Mouse (Mus musculus) liver, embryonic 14.5 days (tissue): ENCODE measurements around the gene Fam19a4. TPM values are rescaled to one million over a fixed set of nuclear protein-coding genes. Genes with fewer than 3 reads are reported as not detected.

Experiments used
- ATAC-seq: fragments of 200-750 bp; cut with Nextera tagmentation; 2 replicates; pipeline ENCODE4 v1.8.0; 2017; ENCODE audit warnings: moderate number of reproducible peaks, mild to moderate bottlenecking, moderate library complexity; ENCODE audit not compliant: insufficient read depth
- DNase-seq, 3 experiments: peaks; one replicate each; pipeline ENCODE4 v3.0.0-alpha.2; 2012 to 2013; ENCODE audit warnings: low read depth in 3 of 3, low spot score in 3 of 3
- H3K27ac ChIP-seq: fragments of 300-500 bp; sonication (generic); 2 replicates; pipeline ENCODE4 v1.5.1; 2014; ENCODE audit warnings: moderate library complexity, mild to moderate bottlenecking, control low read depth, inconsistent platforms
- H3K27me3 ChIP-seq: fragments of 300-500 bp; sonication (generic); 2 replicates; pipeline ENCODE4 v1.6.1; 2014; ENCODE audit warnings: mild to moderate bottlenecking, low read length, moderate library complexity; ENCODE audit not compliant: control insufficient read depth, insufficient read depth
- H3K36me3 ChIP-seq: fragments of 300-500 bp; sonication (generic); replicated peaks from 2 replicates; pipeline ENCODE4 v1.6.1; 2014; ENCODE audit warnings: low read depth; ENCODE audit not compliant: control insufficient read depth, insufficient read depth
- H3K4me1 ChIP-seq, 2 experiments: fragments of 200-500 bp in 1 of 2; fragments of 300-500 bp in 1 of 2; sonication (generic) in 1 of 2; replicated peaks; 2 replicates each; pipeline ENCODE4 v1.6.1; 2012 to 2014; ENCODE audit warnings: antibody characterized with exemption in 1 of 2, inconsistent platforms in 1 of 2, low read length in 1 of 2; ENCODE audit not compliant: control insufficient read depth in 2 of 2, insufficient read depth in 2 of 2
- H3K4me2 ChIP-seq: fragments of 300-500 bp; sonication (generic); 2 replicates; pipeline ENCODE4 v1.6.1; 2014; ENCODE audit warnings: low read depth, mild to moderate bottlenecking, control low read depth, moderate library complexity
- H3K4me3 ChIP-seq, 2 experiments: fragments of 200-500 bp in 1 of 2; fragments of 300-500 bp in 1 of 2; sonication (generic) in 1 of 2; 2 replicates each; pipeline ENCODE4 v1.5.1; 2012 to 2014; ENCODE audit warnings: low read depth in 2 of 2, low read length in 2 of 2, mild to moderate bottlenecking in 2 of 2, control low read depth in 1 of 2, inconsistent platforms in 1 of 2, moderate library complexity in 1 of 2; ENCODE audit not compliant: insufficient read depth in 1 of 2
- H3K9ac ChIP-seq: fragments of 300-500 bp; sonication (generic); replicated peaks from 2 replicates; pipeline ENCODE4 v1.6.1; 2014; ENCODE audit warnings: mild to moderate bottlenecking, control low read depth, moderate library complexity
- H3K9me3 ChIP-seq: fragments of 300-500 bp; sonication (generic); 2 replicates; pipeline ENCODE4 v1.6.1; 2016; ENCODE audit warnings: low read length, mixed read lengths; ENCODE audit not compliant: control insufficient read depth
- CTCF ChIP-seq: IDR thresholded peaks from 2 replicates; pipeline ENCODE4 v1.5.1; 2016; ENCODE audit warnings: antibody characterized with exemption, low read depth, control low read depth
- EP300 ChIP-seq: IDR thresholded peaks from 2 replicates; pipeline ENCODE4 v1.6.1; 2016; ENCODE audit warnings: antibody characterized with exemption, low read depth
- WGBS: fragments of 180-500 bp; shearing (Covaris S2); extraction: QIAGEN DNeasy Blood & Tissue Kit; methylation state at CpG from one replicate; pipeline ENCODE4 v1.1.7; 2014; ENCODE audit not compliant: insufficient replicate concordance; 5-methylcytosine and 5-hydroxymethylcytosine counted together
- polyA plus RNA-seq, 2 experiments: library from polyadenylated mRNA; depleted of rRNA in 1 of 2; stranded (reverse) in 1 of 2; unstranded in 1 of 2; fragments of >200 nt; fragmentation: Nextera tagmentation in 1 of 2; extraction: Ambion mirVana in 1 of 2; gene quantifications; 2 replicates each; pipeline versions ENCODE4 v1.2.1 to v1.2.3; 2012 to 2014

Fam19a4 gene
- polyA plus RNA-seq, 2 experiments = 0.04 TPM; not detected in 1

DNA sequence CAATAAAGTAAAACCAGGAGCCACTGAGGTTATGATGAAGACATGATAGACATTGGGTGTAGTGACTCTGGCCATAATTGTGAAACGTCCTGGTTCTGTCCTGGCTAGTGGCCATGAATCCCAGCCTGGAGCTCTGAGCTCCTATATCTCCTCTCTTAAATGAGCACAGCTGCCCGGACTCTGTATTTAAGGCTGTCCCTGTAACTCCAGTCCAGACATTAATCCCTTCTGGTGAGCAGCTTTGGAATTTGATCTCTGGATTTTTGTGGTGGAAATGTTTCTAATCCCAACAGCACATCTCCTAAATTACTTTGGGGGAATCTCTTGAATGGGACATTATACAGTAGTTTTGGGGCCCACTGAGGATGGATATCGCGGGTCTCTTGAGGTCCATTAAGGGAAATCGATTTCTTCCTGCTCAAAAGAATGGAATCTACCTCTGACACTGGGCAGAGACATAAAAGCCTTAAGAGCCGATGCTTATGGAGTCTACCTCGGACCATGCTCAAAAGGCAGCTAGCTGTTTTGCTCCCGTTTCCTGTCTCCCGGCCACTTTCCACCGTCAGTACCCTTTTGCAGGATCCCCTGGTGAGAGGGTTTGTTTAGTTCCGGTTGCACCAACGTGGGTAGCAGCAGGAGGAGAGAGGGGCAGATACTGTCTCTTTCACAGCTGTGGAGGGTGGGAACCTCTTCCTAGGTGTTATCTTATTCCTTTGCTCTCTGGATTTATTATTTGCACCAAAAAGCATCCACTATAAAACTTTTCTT, 41.2 kb upstream of the Fam19a4 start:
- no peak overlapping the region for H3K4me3 ChIP-seq
- H3K36me3 ChIP-seq = no peaks in the 10 kb centered on the region
- no peaks in the 10 kb centered on the region for H3K27me3 ChIP-seq
- H3K4me2 ChIP-seq = no peak overlapping the region
- TF ChIP-seq EP300 = no peak
- TF ChIP-seq CTCF = no peak
- 16% methylated on average over 12 of the region's 12 CpGs for WGBS
- no peak overlapping the region for H3K27ac ChIP-seq
- H3K4me1 ChIP-seq = no peaks in the 10 kb centered on the region
- H3K9me3 ChIP-seq = no peaks in the 10 kb centered on the region
- ATAC-seq (no peak), DNase-seq (no peak)
- H3K9ac ChIP-seq = no peak overlapping the region

DNA sequence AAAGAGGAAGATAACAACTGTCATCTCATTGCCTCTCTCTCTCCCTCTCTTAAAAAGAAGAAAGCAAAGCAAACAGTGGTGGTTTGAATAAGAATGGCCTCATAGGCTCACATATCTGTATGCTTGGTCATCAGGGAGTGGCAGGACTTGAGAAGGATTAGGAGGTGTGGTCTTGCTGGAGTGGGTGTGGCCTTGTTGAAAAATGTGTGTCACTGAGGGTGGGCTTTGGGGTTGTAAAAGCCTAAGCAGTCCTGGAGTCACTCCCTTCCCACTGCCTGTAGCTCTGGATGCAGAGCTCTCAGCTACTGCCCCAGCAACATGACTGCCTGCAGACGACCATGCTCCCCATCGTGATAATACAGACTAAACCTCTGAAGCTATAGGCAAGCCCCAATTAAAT, 22.1 kb upstream of the Fam19a4 start:
- DNase-seq (no peak), ATAC-seq (no peak)
- Histone ChIP-seq H3K9me3 (no peaks in the 10 kb centered on the region), H3K4me3 (no peak overlapping the region), H3K4me2 (no peak overlapping the region), H3K27me3 (no peaks in the 10 kb centered on the region), H3K4me1 (no peaks in the 10 kb centered on the region), H3K9ac (no peak overlapping the region), H3K27ac (no peak overlapping the region), H3K36me3 (no peaks in the 10 kb centered on the region)
- WGBS = 75% methylated on average over 2 of the region's 2 CpGs
- TF ChIP-seq EP300 (no peak), CTCF (no peak)

DNA sequence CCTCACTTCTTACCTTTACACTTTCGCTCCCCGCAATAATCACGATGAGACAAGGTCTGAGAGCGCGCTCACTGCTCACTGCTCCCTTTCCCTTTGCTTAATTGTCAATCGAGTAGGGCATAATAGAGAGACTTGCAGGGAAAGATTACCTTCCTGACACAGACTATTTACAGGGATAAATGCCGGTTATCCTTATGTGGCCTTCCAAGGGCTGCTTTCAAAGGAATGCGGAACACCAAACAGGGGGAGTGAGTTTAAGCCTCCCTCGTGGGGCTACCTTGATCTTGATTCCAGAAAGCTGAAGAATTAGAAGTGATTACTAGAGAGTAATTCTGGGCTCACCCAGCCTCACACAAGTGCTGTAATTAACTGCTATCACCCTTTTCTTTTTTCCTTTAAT, 19.8 kb upstream of the Fam19a4 start:
- ATAC-seq (no peak), DNase-seq (no peak)
- Histone ChIP-seq H3K4me1 (no peaks in the 10 kb centered on the region), H3K4me3 (no peak overlapping the region), H3K27me3 (no peaks in the 10 kb centered on the region), H3K9me3 (no peaks in the 10 kb centered on the region), H3K27ac (no peak overlapping the region), H3K9ac (no peak overlapping the region), H3K4me2 (no peak overlapping the region), H3K36me3 (no peaks in the 10 kb centered on the region)
- WGBS = 46% methylated on average over 9 of the region's 9 CpGs
- TF ChIP-seq EP300 (no peak), CTCF (no peak)

DNA sequence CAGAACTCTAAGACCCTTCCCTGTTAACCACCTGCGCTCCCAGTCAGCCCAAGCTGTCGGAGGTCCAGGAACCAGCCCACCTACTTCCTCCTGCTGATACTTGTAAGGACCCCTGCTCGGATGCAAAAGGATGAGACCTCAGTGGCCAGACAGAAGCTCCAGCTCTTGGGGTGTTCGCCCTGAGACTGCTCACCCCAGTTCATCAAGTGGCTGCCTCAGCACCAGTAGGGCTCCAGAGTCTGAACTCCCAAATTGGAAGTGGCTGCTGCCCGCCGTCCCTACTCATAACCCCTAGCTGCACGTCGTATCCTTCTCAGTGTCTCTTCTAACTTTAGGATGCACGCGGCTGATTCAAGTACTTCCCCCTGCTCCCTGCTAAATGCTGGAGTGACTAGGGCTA, 614 bp downstream of the Fam19a4 start:
- no peak for TF ChIP-seq CTCF
- no peak for TF ChIP-seq EP300
- no peaks in the 10 kb centered on the region for H3K4me1 ChIP-seq
- no peak overlapping the region for H3K9ac ChIP-seq
- no peaks in the 10 kb centered on the region for H3K9me3 ChIP-seq
- H3K4me2 ChIP-seq = no peak overlapping the region
- ATAC-seq = no peak
- no peaks in the 10 kb centered on the region; the same call in none of the 2 replicates for H3K27me3 ChIP-seq
- no peak for DNase-seq
- WGBS = 2% methylated on average over 10 of the region's 10 CpGs
- no peak overlapping the region for H3K27ac ChIP-seq
- H3K4me3 ChIP-seq = no peak overlapping the region
- H3K36me3 ChIP-seq = no peaks in the 10 kb centered on the region

DNA sequence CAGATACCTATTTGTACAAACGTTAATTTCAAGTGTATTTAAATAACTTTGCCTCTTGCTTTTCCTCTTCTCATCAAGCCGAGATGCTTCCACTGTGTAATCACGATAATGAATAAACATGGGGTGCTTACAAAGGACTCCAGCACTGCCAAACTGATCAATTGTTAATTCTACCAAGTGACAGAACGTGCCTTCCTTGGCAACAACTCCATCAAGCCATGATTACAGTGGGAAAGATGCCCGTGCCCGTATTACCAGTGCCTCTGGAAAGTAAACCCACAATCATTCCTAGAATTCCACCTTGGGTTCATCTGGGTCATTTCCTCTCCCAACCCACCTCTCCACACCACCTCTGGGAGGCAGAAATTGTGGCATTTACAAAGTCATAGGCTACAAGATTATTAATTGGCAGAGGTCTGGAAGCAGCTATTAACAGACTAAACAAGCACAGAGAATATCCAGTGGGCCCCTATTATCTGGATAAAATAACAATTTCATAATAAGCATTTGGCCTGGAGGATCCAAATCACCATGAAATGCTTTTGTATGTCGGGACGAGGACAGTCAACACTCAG, 7.9 kb downstream of the Fam19a4 start:
- H3K27ac ChIP-seq = no peak overlapping the region
- no peak overlapping the region for H3K4me2 ChIP-seq
- ATAC-seq (no peak), DNase-seq (no peak)
- 56% methylated on average over 8 of the region's 8 CpGs for whole genome bisulfite sequencing
- H3K9me3 ChIP-seq = no peaks in the 10 kb centered on the region
- H3K27me3 ChIP-seq = no peaks in the 10 kb centered on the region
- TF ChIP-seq CTCF = no peak
- TF ChIP-seq EP300 = no peak
- H3K4me3 ChIP-seq = no peak overlapping the region
- H3K36me3 ChIP-seq = no peaks in the 10 kb centered on the region
- H3K9ac ChIP-seq = no peak overlapping the region
- no peaks in the 10 kb centered on the region for H3K4me1 ChIP-seq
